Mouse (Mus musculus): ENCODE results near the gene Spon1. TPM values are rescaled to one million over a fixed set of nuclear protein-coding genes. Genes with fewer than 3 reads are reported as not detected.
A peak's percentile ranks its signal among the peaks of the same experiment; 100 is the strongest.

Spon1 gene
- polyA plus RNA-seq, 1 experiment from 2014 or later = 59.3 TPM

DNA sequence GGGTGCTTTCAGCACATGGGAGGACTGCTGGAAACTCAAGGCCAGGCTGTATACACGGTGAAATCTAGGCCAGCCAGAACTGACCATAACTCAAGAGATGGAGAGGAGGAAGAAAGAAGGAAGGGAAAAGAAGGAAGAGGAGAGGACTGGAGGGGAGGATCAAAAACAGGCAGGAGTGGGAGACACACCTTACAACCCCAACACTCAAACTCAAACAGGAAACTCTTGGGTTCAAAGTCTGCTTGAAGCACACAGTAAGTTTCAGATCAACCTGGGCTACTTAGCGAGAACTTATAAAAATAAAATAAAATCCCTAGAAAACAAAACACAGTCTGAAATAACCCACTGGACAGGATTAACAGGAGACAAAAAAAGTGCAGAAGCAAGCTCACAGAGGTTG lies 280.0 kb downstream of the Spon1 start:
- no peaks in the 10 kb centered on the region for H3K27me3 ChIP-seq (ENCODE audit: control insufficient read depth, insufficient read depth, low read length)
- no peak for ATAC-seq (replicated peaks; ENCODE audit: extremely low read depth, insufficient read depth, low FRiP score)
- no peak overlapping the region for H3K9ac ChIP-seq (ENCODE audit: low read length)
- WGBS = 55% methylated on average over 2 of the region's 2 CpGs
- H3K27ac ChIP-seq (ENCODE audit: low read length) = no peak overlapping the region
- peaks cover 11% of the 10 kb centered on the region for H3K36me3 ChIP-seq (ENCODE audit: control insufficient read depth, insufficient read depth)
- no peak overlapping the region for H3K4me3 ChIP-seq (ENCODE audit: low read length)
- no peak overlapping the region for H3K4me2 ChIP-seq (ENCODE audit: low read depth, low read length)
- H3K9me3 ChIP-seq (replicated peaks; ENCODE audit: control insufficient read depth, low read length) = no peaks in the 10 kb centered on the region
- H3K4me1 ChIP-seq (ENCODE audit: control insufficient read depth, insufficient read depth, low read length) = peaks cover 31% of the 10 kb centered on the region

DNA sequence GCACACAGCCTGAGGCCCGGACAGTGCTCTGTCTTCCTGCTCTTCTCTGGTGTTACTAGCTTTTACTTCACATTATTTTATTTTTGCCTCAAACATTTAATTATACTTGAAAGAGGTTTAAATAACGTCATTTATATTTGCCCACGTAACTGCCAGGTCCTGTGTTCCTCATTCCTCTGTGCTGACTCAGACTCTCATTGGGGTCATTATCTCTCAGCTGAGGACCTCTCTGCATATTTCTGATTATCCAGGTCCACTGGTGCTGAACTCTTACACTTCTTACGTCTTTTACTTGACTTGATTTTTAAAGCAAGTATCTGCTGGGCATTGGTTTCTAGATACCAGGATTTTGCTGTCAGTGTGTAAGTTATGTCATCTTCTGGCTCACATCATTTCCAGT lies 287.9 kb downstream of the Spon1 start:
- no peaks in the 10 kb centered on the region for H3K27me3 ChIP-seq (ENCODE audit: control insufficient read depth, insufficient read depth, low read length)
- H3K4me1 ChIP-seq (ENCODE audit: control insufficient read depth, insufficient read depth, low read length) = peaks cover 27% of the 10 kb centered on the region
- ATAC-seq (replicated peaks; ENCODE audit: extremely low read depth, insufficient read depth, low FRiP score) = no peak
- no peaks in the 10 kb centered on the region for H3K9me3 ChIP-seq (replicated peaks; ENCODE audit: control insufficient read depth, low read length)
- H3K36me3 ChIP-seq (ENCODE audit: control insufficient read depth, insufficient read depth) = peaks cover 7% of the 10 kb centered on the region; the same call in 1 of the 2 replicates
- 39% methylated on average over 4 of the region's 4 CpGs for WGBS
- H3K4me2 ChIP-seq (ENCODE audit: low read depth, low read length) = no peak overlapping the region
- 0 out of 2 replicates have a peak overlapping the region, but pooled peaks have one; percentile 19 for H3K27ac ChIP-seq (ENCODE audit: low read length)
- H3K4me3 ChIP-seq (ENCODE audit: low read length) = no peak overlapping the region
- no peak overlapping the region for H3K9ac ChIP-seq (ENCODE audit: low read length)

DNA sequence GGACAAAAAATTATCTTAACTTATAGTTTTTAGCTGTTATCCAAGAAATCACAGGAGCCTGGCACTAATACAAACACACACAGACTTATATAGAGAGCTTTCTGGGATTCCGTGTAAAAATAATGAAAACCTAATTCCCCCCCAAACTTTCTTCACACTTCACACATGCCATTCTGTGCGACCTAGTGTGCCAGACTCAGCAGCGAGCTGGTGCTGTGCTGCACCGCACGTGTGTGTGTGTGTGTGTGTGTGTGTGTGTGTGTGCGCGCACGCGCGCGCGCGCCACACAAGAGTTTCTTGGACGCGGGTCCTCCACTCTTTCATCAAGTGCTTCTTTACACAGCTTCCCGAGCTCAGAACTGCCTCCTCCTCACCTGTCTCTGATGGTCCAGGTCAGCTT lies 292.4 kb downstream of the Spon1 start:
- H3K36me3 ChIP-seq (ENCODE audit: control insufficient read depth, insufficient read depth) = peaks cover 6% of the 10 kb centered on the region; the same call in 1 of the 2 replicates
- H3K9me3 ChIP-seq (replicated peaks; ENCODE audit: control insufficient read depth, low read length) = no peaks in the 10 kb centered on the region
- ATAC-seq (replicated peaks; ENCODE audit: extremely low read depth, insufficient read depth, low FRiP score) = no peak
- H3K4me1 ChIP-seq (ENCODE audit: control insufficient read depth, insufficient read depth, low read length) = peaks cover 13% of the 10 kb centered on the region
- 91% methylated on average over 16 of the region's 16 CpGs for WGBS
- no peaks in the 10 kb centered on the region for H3K27me3 ChIP-seq (ENCODE audit: control insufficient read depth, insufficient read depth, low read length)
- H3K4me3 ChIP-seq (ENCODE audit: low read length) = no peak overlapping the region
- no peak overlapping the region for H3K4me2 ChIP-seq (ENCODE audit: low read depth, low read length)
- H3K27ac ChIP-seq (ENCODE audit: low read length) = no peak overlapping the region
- no peak overlapping the region for H3K9ac ChIP-seq (ENCODE audit: low read length)

DNA sequence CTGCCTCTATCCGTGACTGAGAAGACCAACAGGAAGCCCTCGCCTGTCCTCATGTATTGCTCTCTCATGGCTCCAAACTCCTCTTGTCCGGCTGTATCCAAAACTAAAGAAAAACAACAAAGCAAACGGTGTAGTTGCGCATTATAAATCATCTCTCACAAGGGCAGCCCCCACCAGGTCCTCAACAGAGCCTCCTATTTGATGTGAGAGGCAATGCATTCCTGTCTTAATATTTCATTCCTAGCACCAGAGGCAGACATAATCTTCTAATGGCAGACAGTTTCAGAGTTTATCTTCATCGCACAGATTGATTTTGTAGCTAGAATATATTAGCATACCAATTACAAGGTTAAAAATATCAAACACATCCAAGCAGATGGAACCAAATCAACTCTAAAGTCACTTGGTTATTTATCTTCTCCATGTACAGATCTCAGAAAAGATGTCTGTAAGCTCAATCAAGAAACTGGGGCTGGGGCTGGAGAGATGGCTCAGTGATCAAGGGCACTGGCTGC lies 293.2 kb downstream of the Spon1 start:
- no peaks in the 10 kb centered on the region for H3K9me3 ChIP-seq (replicated peaks; ENCODE audit: control insufficient read depth, low read length)
- H3K4me2 ChIP-seq (ENCODE audit: low read depth, low read length) = no peak overlapping the region
- H3K36me3 ChIP-seq (ENCODE audit: control insufficient read depth, insufficient read depth) = peaks cover 6% of the 10 kb centered on the region; the same call in 1 of the 2 replicates
- no peaks in the 10 kb centered on the region for H3K27me3 ChIP-seq (ENCODE audit: control insufficient read depth, insufficient read depth, low read length)
- H3K9ac ChIP-seq (ENCODE audit: low read length) = no peak overlapping the region
- 80% methylated on average over 6 of the region's 6 CpGs for WGBS
- H3K27ac ChIP-seq (ENCODE audit: low read length) = no peak overlapping the region
- no peak for ATAC-seq (replicated peaks; ENCODE audit: extremely low read depth, insufficient read depth, low FRiP score)
- no peak overlapping the region for H3K4me3 ChIP-seq (ENCODE audit: low read length)
- H3K4me1 ChIP-seq (ENCODE audit: control insufficient read depth, insufficient read depth, low read length) = peaks cover 11% of the 10 kb centered on the region

DNA sequence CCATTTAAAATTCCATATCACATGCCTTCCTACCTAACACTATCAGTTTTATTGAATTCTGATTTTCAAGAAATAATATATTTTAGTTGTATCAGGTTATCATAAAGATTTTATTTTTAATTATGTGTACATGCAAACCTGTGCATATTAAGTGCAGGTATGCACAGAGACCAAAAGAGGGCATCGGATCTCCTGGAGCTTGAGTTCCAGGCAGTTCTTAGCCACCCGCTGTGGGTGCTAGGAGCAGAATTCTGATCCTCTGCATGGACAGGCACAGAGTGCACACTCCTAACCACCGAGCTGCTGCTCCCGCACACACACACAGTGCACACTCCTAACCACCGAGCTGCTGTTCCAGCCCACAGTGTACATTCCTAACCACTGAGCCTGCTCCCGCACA lies 294.6 kb downstream of the Spon1 start:
- no peak overlapping the region for H3K4me2 ChIP-seq (ENCODE audit: low read depth, low read length)
- WGBS = 93% methylated on average over 6 of the region's 6 CpGs
- ATAC-seq (replicated peaks; ENCODE audit: extremely low read depth, insufficient read depth, low FRiP score) = no peak
- peaks cover 20% of the 10 kb centered on the region for H3K4me1 ChIP-seq (ENCODE audit: control insufficient read depth, insufficient read depth, low read length)
- H3K9me3 ChIP-seq (replicated peaks; ENCODE audit: control insufficient read depth, low read length) = no peaks in the 10 kb centered on the region
- peaks cover 6% of the 10 kb centered on the region; the same call in 1 of the 2 replicates for H3K36me3 ChIP-seq (ENCODE audit: control insufficient read depth, insufficient read depth)
- H3K27me3 ChIP-seq (ENCODE audit: control insufficient read depth, insufficient read depth, low read length) = no peaks in the 10 kb centered on the region
- H3K4me3 ChIP-seq (ENCODE audit: low read length) = no peak overlapping the region
- H3K27ac ChIP-seq (ENCODE audit: low read length) = no peak overlapping the region
- no peak overlapping the region for H3K9ac ChIP-seq (ENCODE audit: low read length)

DNA sequence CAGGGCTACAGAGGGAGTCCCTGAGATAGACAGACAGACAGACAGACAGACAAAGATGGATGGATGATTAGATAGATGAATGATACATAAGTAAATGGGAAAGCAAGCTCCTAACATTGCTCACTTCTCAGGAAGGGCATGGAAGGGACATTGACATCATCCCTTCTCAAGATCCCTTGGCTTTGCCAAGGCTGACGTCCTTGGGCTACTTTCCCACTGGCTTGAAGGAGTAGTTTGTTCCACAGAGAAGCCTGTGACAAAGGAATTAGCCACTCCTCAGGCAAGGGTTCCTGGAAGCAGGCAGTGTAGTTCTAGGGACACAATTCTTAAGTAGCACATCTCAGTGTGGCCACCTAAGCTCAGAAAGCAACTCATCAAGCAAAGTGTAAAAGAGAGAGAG lies 296.7 kb downstream of the Spon1 start:
- H3K9me3 ChIP-seq (replicated peaks; ENCODE audit: control insufficient read depth, low read length) = no peaks in the 10 kb centered on the region

DNA sequence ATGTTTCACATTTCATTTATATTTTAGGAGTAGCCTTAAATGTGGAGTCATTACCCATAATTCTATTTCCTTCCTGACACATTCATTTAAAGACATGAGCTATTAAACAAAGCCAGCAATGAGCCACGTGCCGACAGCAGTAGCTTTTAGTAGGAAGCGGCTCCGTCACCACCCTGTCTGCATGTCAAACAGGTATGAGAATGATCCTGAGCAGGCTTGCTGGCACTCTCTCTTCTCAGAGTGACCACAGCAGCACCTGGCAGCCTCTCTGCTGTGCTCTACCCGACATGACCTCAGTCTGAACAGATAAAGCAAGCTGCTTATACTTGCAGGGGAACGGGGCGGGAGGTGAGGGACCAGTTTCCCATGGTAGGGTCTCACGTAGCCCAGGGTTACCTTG lies 297.7 kb downstream of the Spon1 start:
- Histone ChIP-seq H3K4me2 (ENCODE audit: low read depth, low read length) (peak overlapping the region; percentile 24; the same call in 1 of the 2 replicates), H3K4me3 (ENCODE audit: low read length) (no peak overlapping the region), H3K27ac (ENCODE audit: low read length) (0 out of 2 replicates have a peak overlapping the region, but pooled peaks have one; percentile 2), H3K27me3 (ENCODE audit: control insufficient read depth, insufficient read depth, low read length) (no peaks in the 10 kb centered on the region), H3K4me1 (ENCODE audit: control insufficient read depth, insufficient read depth, low read length) (peaks cover 35% of the 10 kb centered on the region), H3K36me3 (ENCODE audit: control insufficient read depth, insufficient read depth) (no peaks in the 10 kb centered on the region), H3K9me3 (replicated peaks; ENCODE audit: control insufficient read depth, low read length) (no peaks in the 10 kb centered on the region), H3K9ac (ENCODE audit: low read length) (no peak overlapping the region)
- ATAC-seq (replicated peaks; ENCODE audit: extremely low read depth, insufficient read depth, low FRiP score) = peak; percentile 47; the same call in 1 of the 2 replicates
- WGBS = 28% methylated on average over 8 of the region's 8 CpGs

More for the DNA sequence above, 296.7 kb downstream of the Spon1 start:
- peaks cover 3% of the 10 kb centered on the region; the same call in 1 of the 2 replicates for H3K36me3 ChIP-seq (ENCODE audit: control insufficient read depth, insufficient read depth)
- no peak overlapping the region for H3K4me3 ChIP-seq (ENCODE audit: low read length)
- no peaks in the 10 kb centered on the region for H3K27me3 ChIP-seq (ENCODE audit: control insufficient read depth, insufficient read depth, low read length)
- 46% methylated on average over 1 of the region's 1 CpGs for WGBS
- H3K27ac ChIP-seq (ENCODE audit: low read length) = no peak overlapping the region
- H3K4me2 ChIP-seq (ENCODE audit: low read depth, low read length) = no peak overlapping the region
- H3K4me1 ChIP-seq (ENCODE audit: control insufficient read depth, insufficient read depth, low read length) = peaks cover 35% of the 10 kb centered on the region
- ATAC-seq (replicated peaks; ENCODE audit: extremely low read depth, insufficient read depth, low FRiP score) = no peak
- H3K9ac ChIP-seq (ENCODE audit: low read length) = no peak overlapping the region

DNA sequence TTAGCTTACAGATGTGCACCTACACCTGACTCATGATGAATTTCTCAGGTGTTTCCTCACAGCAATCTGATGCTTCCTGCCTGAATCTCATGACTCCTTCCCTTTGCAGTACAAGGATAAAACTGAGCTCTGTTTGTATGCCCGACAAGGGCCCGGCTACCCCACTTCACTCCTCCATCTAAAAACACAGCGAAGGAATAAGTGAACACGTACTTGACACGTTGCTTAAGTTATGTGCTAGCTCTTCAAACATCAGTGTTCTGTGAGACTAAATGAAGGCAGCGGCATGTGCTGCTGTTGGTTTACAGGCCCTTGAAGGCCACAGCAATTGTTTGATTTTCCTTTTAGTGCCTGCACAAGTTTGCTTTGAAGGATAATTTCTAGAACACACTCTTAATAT lies 298.2 kb downstream of the Spon1 start:
- 55% methylated on average over 6 of the region's 6 CpGs for WGBS
- ATAC-seq (replicated peaks; ENCODE audit: extremely low read depth, insufficient read depth, low FRiP score) = no peak
- no peak overlapping the region for H3K4me3 ChIP-seq (ENCODE audit: low read length)

DNA sequence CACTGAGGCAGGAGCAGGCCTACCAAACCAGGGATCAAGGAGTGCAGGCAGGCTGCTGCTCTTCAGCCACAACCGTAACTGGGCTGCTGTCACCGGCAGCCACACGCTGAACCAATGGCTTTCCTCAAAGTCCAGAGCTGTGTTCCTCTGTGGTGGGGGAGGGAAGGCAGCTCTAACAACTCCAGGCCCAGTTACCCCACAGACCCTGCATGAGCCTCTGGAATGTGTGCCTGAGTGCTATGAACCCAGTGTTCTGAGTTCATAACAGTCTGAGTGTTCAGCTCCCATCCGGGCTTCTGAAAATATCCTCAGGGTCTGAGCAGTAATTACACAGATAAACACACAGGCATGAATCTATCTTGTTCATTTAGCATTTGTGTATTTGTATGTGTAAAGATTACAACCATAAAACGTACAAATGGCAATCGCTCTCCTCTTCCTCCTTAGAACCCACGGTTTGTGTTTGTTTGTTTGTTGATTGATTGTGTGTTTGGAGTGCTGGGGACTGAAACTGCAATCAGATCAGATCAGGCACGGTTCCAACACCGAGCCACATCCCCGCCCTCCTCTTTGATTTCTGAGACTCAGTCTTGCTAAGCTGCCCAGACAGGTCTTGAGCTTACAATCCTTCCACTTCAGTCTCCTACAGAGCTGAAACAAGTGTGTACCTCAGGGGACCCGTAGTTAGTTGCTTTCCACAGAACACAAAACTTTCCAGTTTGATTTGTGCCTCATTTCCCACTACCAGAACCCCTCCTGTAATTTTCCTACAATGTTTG lies 299.8 kb downstream of the Spon1 start:
- ATAC-seq (replicated peaks; ENCODE audit: extremely low read depth, insufficient read depth, low FRiP score) = no peak; the same call in 1 of the 2 replicates
- H3K4me1 ChIP-seq (ENCODE audit: control insufficient read depth, insufficient read depth, low read length) = peaks cover 38% of the 10 kb centered on the region
- no peak overlapping the region for H3K9ac ChIP-seq (ENCODE audit: low read length)
- peak overlapping the region; percentile 61 for H3K27ac ChIP-seq (ENCODE audit: low read length)
- H3K27me3 ChIP-seq (ENCODE audit: control insufficient read depth, insufficient read depth, low read length) = no peaks in the 10 kb centered on the region
- no peak overlapping the region for H3K4me3 ChIP-seq (ENCODE audit: low read length)
- H3K36me3 ChIP-seq (ENCODE audit: control insufficient read depth, insufficient read depth) = no peaks in the 10 kb centered on the region
- 29% methylated on average over 11 of the region's 11 CpGs for WGBS
- H3K9me3 ChIP-seq (replicated peaks; ENCODE audit: control insufficient read depth, low read length) = no peaks in the 10 kb centered on the region
- H3K4me2 ChIP-seq (ENCODE audit: low read depth, low read length) = no peak overlapping the region

More for the DNA sequence above, 298.2 kb downstream of the Spon1 start:
- Histone ChIP-seq H3K36me3 (ENCODE audit: control insufficient read depth, insufficient read depth) (no peaks in the 10 kb centered on the region), H3K4me1 (ENCODE audit: control insufficient read depth, insufficient read depth, low read length) (peaks cover 35% of the 10 kb centered on the region), H3K9ac (ENCODE audit: low read length) (no peak overlapping the region), H3K9me3 (replicated peaks; ENCODE audit: control insufficient read depth, low read length) (no peaks in the 10 kb centered on the region), H3K27me3 (ENCODE audit: control insufficient read depth, insufficient read depth, low read length) (no peaks in the 10 kb centered on the region), H3K27ac (ENCODE audit: low read length) (no peak overlapping the region), H3K4me2 (ENCODE audit: low read depth, low read length) (no peak overlapping the region)
